Mouse (Mus musculus): Measurements from ENCODE around the gene Tex35.

The Tex35 gene

DNA sequence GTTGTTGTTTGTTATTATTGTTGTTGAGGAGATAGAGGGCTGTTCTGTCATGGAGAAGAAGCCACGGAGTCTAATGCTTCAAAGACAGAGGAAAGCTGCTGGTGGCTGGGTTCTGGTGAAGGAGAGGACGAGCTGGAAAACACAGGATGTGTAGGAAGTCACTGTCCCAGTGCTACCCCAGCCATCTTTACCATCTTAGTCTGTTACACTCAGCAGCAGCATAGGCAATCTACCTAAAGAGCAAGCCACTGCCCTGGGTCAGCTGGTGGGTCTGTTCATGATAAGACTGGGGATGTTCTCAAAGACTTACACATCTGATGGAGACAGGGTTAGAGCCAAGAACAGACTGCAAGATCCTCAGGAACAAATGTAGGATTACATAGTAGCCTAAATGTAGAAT is 58.6 kb downstream of the Tex35 start:
- no peak for DNase-seq (ENCODE audit: low spot score in 2 of 2)
